Mouse (Mus musculus) megakaryocyte-erythroid progenitor cell, adult 5-6 weeks (primary cell): ENCODE data around the gene Lama2. TPM values are rescaled to one million over a fixed set of nuclear protein-coding genes. Genes with fewer than 3 reads are reported as not detected.

ENCODE experiments used
- ATAC-seq: replicated peaks from 2 replicates; pipeline ENCODE4 v1.8.0; 2016; ENCODE audit warnings: mild to moderate bottlenecking, inconsistent platforms; ENCODE audit not compliant: severe bottlenecking, poor library complexity, low FRiP score, low TSS enrichment
- total RNA-seq, 2 experiments: library from RNA; stranded (forward) in 1 of 2; stranded (reverse) in 1 of 2; fragments of 200-1000, 215-1000 nt in 1 of 2; fragments of >200 nt in 1 of 2; fragmentation: Nextera tagmentation in 1 of 2; gene quantifications; 2 replicates each; pipeline ENCODE4 v1.2.3; 2014 to 2017

Lama2 gene
- total RNA-seq, 2 experiments from 2014 or later: not detected

- no peak for ATAC-seq
Measured at GRCm38 (mm10) chr10:27198443-27198842, 421.1 kb downstream of the Lama2 start.

DNA sequence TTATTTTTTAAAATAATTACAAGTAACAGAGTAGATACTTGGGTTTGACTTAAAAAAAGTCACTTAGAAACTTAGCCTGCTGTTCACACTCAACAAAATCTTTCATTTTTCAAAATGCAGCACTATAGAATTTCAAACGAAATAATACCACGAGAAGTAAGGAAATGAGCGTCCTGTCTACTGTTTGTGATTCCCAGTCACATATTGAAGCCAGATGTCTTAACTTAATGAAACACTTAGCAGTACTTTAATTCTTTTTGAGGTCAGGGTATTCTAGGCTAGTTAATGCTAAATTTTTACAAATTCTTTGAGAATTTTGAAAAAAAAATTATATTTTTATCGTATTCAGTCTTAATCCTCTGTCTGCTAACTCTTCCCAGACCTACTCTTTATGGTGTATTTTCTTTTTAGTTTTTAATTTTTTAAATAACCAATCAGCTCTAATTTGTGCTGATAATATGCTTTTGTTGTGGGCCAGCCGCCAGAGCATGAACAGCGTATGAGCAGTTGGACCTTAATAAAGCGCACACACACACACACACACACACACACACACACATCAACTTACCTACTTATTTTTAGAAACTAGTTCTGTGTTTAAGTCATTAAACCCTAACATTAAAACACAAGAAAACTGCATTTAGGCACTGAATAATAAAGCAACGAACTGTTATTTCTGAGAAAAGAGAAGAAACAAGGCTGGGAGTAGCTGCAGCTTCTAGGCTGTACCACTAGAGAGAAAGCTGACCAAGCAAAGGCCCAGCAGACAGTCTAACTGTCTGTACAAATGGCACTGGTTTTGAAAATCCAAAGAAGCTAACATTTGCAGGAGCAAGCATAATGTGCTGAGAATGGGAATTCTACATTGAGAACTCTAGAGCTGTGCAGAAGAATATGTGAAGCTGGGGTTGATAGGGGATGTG is 425.3 kb downstream of the Lama2 start:
- no peak for ATAC-seq

GRCm38 (mm10) chr10:27188630-27189365 is 430.8 kb downstream of the Lama2 start:
- no peak for ATAC-seq

DNA sequence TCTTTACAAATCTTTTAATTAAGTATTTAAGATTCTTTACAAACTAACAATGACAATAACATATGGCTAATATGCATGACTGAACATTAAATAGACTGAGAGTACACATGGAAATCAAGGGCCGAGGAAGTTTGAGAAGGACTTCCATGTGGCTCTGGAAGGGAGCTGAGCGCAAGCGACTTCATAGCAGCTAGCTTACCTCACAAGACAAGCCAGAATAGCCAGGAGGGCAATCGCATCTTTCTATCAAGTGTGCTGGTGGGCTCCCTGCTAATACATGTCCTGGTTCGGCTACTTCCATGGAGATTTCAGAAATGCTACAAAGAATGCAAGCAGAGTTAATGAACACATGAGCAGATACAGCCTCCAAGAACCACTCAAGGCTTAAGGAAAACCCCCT is 435.4 kb downstream of the Lama2 start:
- no peak for ATAC-seq

DNA sequence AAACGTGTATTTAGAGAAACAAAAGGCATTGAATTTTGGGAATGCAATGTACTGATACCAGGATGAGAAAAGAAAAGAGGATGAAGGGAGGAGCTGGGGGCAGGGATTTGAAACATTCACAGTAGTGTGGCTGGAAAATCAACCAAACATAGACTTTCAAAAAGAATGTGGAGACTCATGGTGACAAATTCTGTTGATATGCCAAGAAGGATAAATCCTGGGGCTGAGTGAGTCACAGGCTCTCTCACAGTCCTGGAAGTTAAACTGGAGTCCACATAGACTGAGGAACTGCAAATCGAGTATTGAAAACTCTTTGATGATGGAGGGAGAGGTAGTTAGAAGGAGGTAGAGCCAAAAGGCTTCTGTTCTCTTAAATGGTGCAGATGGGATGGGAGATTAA is 445.3 kb downstream of the Lama2 start:
- ATAC-seq: no peak

- no peak for ATAC-seq
Measured at GRCm38 (mm10) chr10:27164738-27165137, 454.8 kb downstream of the Lama2 start.

DNA sequence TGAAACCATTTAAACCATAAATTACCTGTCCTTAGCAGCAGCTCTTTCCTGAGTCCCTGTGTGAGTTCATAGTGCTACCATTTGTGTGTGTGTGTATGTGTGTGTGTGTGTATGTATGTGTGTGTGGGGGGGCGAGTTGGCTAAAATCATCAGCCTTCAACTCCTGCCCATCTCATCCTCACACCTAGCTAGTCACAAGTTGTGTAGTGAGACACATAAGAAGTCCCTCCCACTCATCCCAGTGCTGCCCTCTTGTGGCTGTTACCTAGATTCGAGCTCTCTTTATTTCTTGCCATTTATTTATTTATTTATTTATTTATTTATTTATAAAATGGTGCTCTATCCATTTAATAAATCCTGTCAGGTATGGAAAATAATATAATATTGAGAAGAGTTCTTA is 457.2 kb downstream of the Lama2 start:
- no peak for ATAC-seq

- ATAC-seq: no peak
Measured at GRCm38 (mm10) chr10:27150220-27150619, 469.3 kb downstream of the Lama2 start.

DNA sequence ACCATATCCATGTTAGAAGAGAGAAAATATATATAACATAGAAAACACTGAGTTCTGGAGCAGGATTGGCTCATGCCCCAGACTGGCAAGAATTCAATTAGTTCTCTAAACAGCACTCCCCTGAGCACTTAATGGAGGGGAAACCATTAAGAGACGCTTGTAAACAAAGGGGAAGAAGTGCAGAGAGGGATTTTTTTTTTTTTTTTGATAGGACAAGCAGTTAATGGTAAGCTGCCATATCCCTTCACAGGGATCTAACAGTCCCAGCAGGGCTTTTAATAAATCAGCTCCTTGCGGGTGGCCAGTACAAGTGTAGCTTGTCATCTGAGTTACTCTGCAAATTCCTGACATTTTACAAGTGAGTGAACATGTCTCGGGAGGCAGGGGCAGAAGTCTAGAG is 479.1 kb downstream of the Lama2 start:
- ATAC-seq: no peak

DNA sequence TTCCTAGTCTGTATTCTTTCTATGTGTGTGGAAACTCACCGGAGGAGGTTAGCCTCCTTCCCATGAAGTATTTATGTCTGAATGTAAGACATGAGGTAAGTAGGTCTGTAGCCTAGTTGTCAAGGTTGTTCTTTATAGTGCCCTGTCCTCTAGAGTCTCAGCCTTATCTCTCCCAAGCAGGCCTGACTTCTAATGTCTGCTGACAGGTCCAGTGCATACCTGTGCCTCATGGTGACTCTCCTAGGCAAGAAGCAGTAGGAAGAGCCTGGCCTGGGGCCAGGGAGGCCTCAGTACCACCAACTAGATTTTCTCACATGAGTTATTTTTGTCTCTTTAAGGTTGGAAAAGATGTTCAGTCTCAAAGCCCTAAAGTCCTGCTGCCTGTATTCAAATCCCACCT is 483.8 kb downstream of the Lama2 start:
- no peak for ATAC-seq

- peak; percentile 70 for ATAC-seq
Measured at GRCm38 (mm10) chr10:27133135-27133534, 486.4 kb downstream of the Lama2 start.

- ATAC-seq: no peak
Measured at GRCm38 (mm10) chr10:27127454-27127853, 492.1 kb downstream of the Lama2 start.

- no peak for ATAC-seq
Measured at GRCm38 (mm10) chr10:27123763-27124162, 495.8 kb downstream of the Lama2 start.

DNA sequence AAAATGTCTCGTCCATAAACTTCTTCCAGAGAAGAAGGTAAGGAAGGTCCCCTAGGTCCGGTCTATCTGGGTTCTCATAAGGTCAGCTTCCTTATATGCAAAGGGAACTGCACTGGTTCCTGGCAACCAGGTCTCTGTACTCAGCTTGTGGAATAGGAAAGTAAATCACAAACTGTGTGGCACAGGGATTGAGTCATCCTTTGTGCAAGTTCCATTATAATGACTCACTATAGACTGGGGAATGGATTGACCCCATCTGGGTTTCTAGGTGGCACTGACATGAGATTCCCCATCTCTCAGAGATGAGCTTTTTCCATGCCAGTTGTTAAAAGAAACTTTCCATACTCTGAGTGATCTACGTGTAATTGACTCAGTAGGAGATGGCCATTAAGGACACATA is 501.7 kb downstream of the Lama2 start:
- no peak for ATAC-seq

DNA sequence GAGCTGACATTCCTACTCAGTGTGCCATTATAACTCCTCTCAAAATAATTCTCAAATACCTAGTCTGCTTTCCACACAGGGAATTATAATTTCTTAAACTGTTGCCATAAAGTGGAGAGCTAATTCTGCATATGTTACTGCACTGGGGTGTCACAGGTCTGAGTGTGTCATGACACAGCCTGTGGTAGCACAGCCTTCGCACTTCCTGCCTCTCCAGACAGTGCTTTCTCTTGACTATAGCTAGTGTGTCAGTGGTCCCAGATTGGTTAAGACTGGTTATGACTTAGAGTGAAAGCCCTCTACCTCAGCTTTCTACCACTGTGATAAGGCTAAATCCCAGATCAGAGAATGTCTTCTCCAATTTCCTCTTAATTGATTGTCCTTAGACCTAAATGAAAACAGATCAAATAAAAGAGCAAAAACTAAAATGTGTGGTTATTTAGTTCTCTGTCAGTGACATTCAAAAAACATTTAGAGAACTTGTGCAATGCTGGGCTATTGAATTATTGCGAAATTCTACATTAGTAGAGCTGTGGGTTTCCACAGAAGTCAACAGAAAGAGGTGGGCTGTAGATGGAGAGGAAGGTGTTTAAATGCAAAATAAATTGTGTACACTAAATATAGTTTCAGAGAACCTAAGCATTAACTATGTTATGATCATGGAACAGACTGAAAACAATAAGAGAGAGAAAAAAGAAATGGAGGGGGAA is 502.5 kb downstream of the Lama2 start:
- no peak for ATAC-seq

GRCm38 (mm10) chr10:27114131-27114530 is 505.4 kb downstream of the Lama2 start:
- ATAC-seq: no peak

GRCm38 (mm10) chr10:27103811-27104210 is 515.7 kb downstream of the Lama2 start:
- no peak for ATAC-seq

GRCm38 (mm10) chr10:27101800-27102353 is 517.7 kb downstream of the Lama2 start:
- no peak for ATAC-seq

GRCm38 (mm10) chr10:27077113-27077512 is 542.4 kb downstream of the Lama2 start:
- no peak for ATAC-seq
